Mouse (Mus musculus) E14TG2a.4 (cell line): ENCODE results near the gene Prokr1.

Source experiments
- CTCF ChIP-seq: conservative IDR thresholded peaks from 2 replicates; pipeline ENCODE4 v1.5.1; 2014; ENCODE audit warnings: low read length
- NANOG ChIP-seq: IDR thresholded peaks from 2 replicates; pipeline ENCODE4 v1.6.1; 2014; ENCODE audit warnings: borderline replicate concordance, low read length, mixed read lengths

DNA sequence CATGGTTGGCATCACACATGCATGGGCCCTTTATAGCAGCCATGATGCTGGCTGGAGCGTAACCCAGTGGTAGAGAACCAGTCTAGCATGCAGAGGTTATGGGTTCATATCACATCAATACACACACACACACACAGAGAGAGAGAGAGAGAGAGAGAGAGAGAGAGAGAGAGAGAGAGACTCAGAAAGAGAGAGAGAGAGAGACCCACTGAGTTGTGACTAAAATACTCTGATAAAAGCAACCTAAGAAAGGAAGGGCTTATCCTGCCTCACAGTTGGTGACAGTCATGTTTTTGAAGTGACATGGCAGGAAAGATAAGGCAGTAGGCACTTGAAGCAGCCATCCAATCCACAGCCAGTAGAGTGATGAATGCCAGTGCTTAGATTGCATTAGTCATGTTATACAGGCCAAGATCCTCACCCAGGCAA, 7.3 kb downstream of the Prokr1 start:
- TF ChIP-seq CTCF (no peak), NANOG (no peak)
